Mouse (Mus musculus): Measurements from ENCODE around the gene Sycp1. TPM values are rescaled to one million over a fixed set of nuclear protein-coding genes. Genes with fewer than 3 reads are reported as not detected.

Sycp1 gene
- not detected for total RNA-seq (2021)
- long read RNA-seq, experiment 1: 0 reads
- long read RNA-seq, experiment 2: 0 reads

- no peak for DNase-seq
- intact Hi-C loops (cut with DNase I; ENCODE audit: low total_unique reads): no loop called here
These were observed at the start of gene Sycp1 for GRCm38 (mm10) chr3:102935451-102936354. Sycp1 (minus strand) TSS chr3:102936100.

DNA sequence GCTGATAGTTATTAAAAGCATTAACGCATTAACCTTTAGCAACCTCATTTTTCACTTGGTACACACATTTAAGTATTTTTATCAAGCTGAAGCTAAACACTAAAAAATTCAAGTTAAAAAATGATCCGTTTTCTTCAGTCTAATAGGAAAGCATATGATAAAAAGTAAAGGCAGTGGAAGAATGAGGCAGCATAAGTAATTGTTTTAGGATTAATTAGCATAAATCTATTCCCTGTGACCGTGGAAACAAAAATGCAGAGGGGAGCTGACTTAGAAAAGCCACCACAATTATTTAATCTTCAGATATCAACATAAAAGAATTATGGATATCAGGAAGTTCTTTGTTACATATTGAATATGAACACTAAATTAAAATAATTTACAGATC is 44.4 kb upstream of the Sycp1 start:
- no peak for DNase-seq
- intact Hi-C loops (cut with DNase I; ENCODE audit: low total_unique reads): no loop called here

- DNase-seq: no peak
- intact Hi-C loops (cut with DNase I; ENCODE audit: low total_unique reads): no loop called here
These were observed 43.8 kb upstream of the Sycp1 start for GRCm38 (mm10) chr3:102979550-102980348.

DNA sequence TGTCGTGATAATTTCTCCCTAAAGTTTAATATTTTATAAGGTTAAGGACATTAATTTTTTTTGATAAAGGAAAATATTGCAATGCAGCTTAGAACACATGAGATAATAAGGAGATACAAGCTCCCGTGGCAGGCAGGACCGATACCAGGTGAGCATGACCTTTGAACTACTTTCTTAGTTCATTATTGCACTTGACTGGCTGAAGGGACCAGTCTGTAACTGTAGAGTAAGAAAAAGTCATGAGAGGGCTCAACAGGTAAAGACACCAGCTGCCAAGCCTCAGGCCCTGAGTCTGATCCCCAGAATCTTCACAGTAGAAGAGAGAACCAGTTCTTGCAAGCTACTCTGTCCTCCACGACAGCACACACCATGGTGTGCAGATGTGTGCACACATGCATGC is 41.0 kb upstream of the Sycp1 start:
- intact Hi-C loops (cut with DNase I; ENCODE audit: low total_unique reads): no loop called here
- no peak for DNase-seq

DNA sequence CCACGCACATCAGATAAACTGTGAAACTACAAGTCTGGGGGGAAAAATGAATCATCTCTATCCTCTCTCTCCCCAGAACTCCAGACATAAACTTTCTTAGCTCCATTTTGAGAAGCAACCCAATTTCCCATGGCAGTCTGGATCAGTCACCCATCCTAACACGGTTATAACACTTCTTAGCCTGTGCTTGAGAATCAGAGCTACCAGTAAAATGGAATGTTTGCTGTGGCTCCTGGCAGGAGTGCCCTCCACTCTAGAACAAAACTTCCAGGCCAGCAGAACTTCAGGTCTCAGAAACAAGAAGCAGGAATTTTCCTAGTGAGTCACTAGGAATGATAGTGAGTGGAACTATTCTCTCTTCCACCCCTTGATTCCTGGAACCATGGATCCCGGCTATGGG is 34.6 kb upstream of the Sycp1 start:
- intact Hi-C loops (cut with DNase I; ENCODE audit: low total_unique reads): no loop called here
- no peak for DNase-seq

- intact Hi-C loops (cut with DNase I; ENCODE audit: low total_unique reads): no loop called here
- no peak for DNase-seq
These were observed 34.2 kb upstream of the Sycp1 start for GRCm38 (mm10) chr3:102970067-102970466.

GRCm38 (mm10) chr3:102964033-102964432 is 28.1 kb upstream of the Sycp1 start, which contains the start of gene Nr1h5:
Nr1h5 (minus strand) TSS chr3:102964133.
- no peak for DNase-seq
- intact Hi-C loops (cut with DNase I; ENCODE audit: low total_unique reads): no loop called here

GRCm38 (mm10) chr3:102955596-102955995 is 19.7 kb upstream of the Sycp1 start:
- no peak for DNase-seq
- intact Hi-C loops (cut with DNase I; ENCODE audit: low total_unique reads): no loop called here

DNA sequence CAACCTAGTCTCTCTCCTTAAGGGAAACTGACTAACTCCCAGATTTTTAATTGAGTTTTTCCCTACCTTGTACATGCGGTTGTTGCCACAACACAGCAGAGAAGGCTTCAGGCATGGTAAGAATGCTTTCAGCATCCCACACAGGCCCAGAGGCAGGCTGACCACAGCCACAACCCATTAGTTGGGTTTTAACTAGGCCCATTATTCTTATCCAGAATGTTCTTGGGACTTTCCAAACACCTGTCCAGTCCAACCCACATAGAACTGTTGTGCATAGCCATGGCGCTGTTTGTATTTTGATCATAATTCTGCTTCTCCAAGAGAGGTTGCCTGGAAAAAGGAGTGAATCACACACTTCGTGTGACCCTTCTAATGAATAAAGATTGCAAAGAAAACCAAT is 19.2 kb upstream of the Sycp1 start:
- intact Hi-C loops (cut with DNase I; ENCODE audit: low total_unique reads): no loop called here
- DNase-seq: no peak

GRCm38 (mm10) chr3:102954476-102954875 is 18.6 kb upstream of the Sycp1 start:
- intact Hi-C loops (cut with DNase I; ENCODE audit: low total_unique reads): no loop called here
- no peak for DNase-seq

DNA sequence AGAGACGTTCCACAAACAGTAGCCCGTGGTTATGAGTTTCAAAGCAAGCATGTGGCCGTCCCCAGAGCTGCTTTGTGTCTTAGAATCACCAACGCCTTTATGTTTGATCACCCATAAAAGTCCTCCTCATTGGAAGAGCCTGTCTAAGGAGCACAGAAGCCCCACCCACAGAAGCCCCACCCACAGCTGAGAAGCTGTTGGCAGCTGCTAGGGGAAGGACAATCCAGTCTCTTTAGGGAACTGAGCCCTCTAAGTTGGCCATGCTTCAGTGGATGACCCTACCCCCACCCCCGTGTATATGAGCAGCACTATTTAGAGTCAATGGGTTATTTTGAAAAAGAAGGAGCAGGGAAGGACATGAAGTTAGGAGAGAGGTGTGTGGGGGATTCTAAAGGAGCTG is 11.0 kb upstream of the Sycp1 start:
- intact Hi-C loops (cut with DNase I; ENCODE audit: low total_unique reads): no loop called here
- DNase-seq: no peak

GRCm38 (mm10) chr3:102946312-102946711 is 10.4 kb upstream of the Sycp1 start:
- intact Hi-C loops (cut with DNase I; ENCODE audit: low total_unique reads): no loop called here
- no peak for DNase-seq

DNA sequence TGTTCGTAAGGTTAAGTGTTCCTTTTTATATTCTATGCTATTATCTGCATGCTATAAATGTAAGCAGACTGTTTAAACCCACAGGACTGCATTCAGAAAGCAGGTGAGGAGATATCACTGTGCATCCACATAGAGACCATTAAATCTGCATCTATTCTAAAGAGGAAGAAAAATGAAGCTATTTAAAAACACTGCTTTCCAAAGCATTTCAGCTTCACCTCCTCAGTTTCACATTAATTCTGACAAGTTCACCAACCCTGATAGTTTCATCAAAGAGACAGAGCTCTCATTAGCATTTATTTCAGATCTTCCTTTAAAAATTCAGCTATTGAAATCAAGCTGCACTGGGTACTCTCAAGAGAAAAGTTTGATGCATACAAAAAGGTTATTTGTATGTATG is 2.2 kb upstream of the Sycp1 start:
- no peak for DNase-seq
- intact Hi-C loops (cut with DNase I; ENCODE audit: low total_unique reads): no loop called here

DNA sequence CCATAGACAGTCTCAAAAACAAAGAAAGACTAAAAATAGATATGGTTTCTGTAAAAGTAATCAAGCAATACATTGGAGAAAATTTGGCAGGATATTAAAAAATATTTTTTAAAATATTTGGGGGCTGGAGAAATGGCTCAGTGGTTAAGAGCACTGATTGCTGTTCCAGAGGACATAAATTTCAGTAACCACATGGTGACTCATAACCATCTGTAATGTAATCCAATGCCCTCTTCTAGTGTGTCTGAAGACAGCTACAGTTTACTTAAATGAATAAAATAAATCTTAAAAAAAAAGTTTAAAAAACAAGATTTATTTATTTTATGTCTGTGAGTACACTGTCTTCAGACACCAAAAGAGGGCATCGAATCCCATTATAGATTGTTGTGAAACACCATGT is 36.8 kb downstream of the Sycp1 start:
- no peak for DNase-seq
- intact Hi-C loops (cut with DNase I; ENCODE audit: low total_unique reads): no loop called here

DNA sequence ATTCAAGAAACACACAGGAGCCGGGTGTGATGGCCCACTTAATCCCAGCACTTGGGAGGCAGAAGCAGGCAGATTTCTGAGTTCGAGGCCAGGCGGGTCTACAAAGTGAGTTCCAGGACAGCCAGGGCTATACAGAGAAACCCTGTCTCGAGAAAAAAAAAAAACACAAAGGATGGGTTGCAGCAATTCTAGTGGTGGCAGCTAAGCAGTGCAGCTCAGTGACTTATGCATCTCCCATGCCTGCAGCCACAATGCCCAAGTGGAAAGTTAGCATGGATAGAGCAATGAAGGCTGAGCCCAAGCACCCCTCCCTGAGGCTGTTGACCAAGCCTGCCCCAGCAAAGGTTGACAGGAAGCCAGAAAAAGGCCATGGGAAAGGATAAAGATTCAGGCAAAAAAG is 55.4 kb downstream of the Sycp1 start:
- no peak for DNase-seq

GRCm38 (mm10) chr3:102848661-102849060 is 87.2 kb downstream of the Sycp1 start:
- intact Hi-C loops (cut with DNase I; ENCODE audit: low total_unique reads): no loop called here
- no peak for DNase-seq

More for the DNA sequence above, 55.4 kb downstream of the Sycp1 start:
- intact Hi-C loops (cut with DNase I; ENCODE audit: low total_unique reads): no loop called here

DNA sequence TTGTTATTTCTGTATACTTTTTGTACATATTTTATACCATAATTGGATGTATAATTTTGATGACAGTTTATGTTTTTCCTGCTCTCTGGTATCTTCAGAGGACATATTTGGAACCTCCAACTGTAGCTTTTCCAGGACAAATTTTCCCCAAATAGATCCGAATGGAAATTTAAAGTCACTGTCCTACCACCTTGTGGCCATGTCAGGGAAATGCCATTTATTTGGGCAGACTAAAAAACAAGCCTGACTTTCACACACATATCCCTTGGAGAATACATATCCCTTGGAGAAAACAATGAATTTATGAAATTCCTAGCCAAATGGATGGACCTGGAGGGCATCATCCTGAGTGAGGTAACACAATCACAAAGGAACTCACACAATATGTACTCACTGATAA is 93.5 kb downstream of the Sycp1 start:
- intact Hi-C loops (cut with DNase I; ENCODE audit: low total_unique reads): no loop called here
- DNase-seq: no peak

DNA sequence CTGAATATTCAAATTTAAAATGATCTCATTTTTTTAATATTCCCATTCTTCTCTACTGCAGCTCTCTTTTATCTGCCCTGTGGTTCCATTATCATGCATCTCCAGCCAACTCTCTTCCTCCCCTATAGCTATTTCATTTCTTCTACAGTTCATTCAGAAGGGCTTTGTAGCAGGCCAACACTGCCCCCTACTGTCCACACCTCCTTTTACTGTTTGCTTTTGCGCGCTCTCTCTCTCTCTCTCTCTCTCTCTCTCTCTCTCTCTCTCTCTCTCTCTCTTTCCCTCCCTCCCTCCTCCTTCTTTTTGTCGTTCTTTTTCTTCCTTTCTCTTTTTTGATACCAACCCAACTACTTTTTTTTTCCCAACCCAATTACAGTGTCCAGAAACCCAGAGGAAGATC is 132.0 kb downstream of the Sycp1 start:
- intact Hi-C loops (cut with DNase I; ENCODE audit: low total_unique reads): loop anchor here (2.0 to 10.0 kb wide), 3 partner anchors 89 to 559 kb away; no protein-coding TSS in a partner anchor
- peak; percentile 77 for DNase-seq

DNA sequence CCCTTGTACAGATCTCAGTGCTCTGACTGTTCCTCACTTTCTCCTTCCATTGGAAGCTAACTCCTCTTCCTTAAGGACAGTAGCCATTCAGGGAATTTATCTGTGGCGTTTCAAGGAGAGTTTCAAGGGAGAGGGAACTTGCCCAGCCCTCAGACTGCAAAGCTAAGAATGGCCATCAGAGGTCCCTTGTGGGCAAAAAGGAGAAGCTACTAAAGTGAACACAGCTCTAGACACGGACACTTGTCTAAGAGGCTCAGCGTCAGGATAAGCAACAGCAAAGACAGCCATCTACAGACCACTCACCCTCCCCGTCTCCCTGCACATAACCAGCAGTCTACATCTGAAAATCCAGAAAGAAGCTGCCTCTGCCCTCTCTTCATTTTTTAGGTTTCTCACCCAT is 148.5 kb downstream of the Sycp1 start:
- no peak for DNase-seq
- intact Hi-C loops (cut with DNase I; ENCODE audit: low total_unique reads): no loop called here

- DNase-seq: no peak
- intact Hi-C loops (cut with DNase I; ENCODE audit: low total_unique reads): no loop called here
These were observed 153.3 kb downstream of the Sycp1 start, which contains the start of gene Tshb for GRCm38 (mm10) chr3:102782618-102783017. Tshb (minus strand) TSS chr3:102782718.

Measured in gastrocnemius, postnatal 14 days (tissue).